Mouse (Mus musculus): ENCODE measurements around the gene Slc39a5. TPM values are rescaled to one million over a fixed set of nuclear protein-coding genes. Genes with fewer than 3 reads are reported as not detected.
A peak's percentile ranks its signal among the peaks of the same experiment; 100 is the strongest.

Gene Slc39a5
- polyA plus RNA-seq, 1 experiment: 15.2 TPM

DNA sequence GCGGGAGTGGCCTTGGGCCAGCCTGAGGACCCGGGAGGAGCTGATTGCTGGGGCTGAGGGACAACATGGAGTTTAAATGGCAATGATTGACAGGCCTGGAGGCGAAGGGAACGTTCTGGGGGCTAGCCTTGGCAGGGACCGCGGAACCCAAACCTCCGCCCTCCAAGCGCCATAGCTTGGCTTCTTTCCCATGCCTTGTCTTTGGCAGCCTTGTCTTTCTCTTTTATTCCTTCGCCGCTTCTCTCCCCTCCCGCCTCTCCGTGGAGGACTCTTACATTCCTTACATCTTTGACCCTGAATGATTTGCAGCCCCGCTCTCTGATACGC, 11.0 kb upstream of the Slc39a5 start:
- H3K27me3 ChIP-seq (ENCODE audit: control insufficient read depth, insufficient read depth, low read length): no peaks in the 10 kb centered on the region
- 4% methylated on average over 14 of the region's 14 CpGs for WGBS
- peak overlapping the region; percentile 78 for H3K27ac ChIP-seq (ENCODE audit: insufficient read depth, low read length)
- no peak for DNase-seq (ENCODE audit: low read depth in 1 of 2, low spot score in 2 of 2)
- peaks cover 16% of the 10 kb centered on the region for H3K4me1 ChIP-seq (ENCODE audit: control insufficient read depth, insufficient read depth, insufficient read length)
- H3K4me3 ChIP-seq (ENCODE audit: extremely low read depth, insufficient read depth, insufficient read length): peak overlapping the region; percentile 77
- TF ChIP-seq POLR2A (IDR thresholded peaks at IDR 0.05; ENCODE audit: low read depth, low read length) (no peak), CTCF (IDR thresholded peaks at IDR 0.05; ENCODE audit: extremely low read depth, insufficient read depth, insufficient read length, insufficient replicate concordance) (no peak)
- peaks cover 14% of the 10 kb centered on the region for H3K36me3 ChIP-seq (ENCODE audit: control insufficient read depth, insufficient read depth, low read length)

DNA sequence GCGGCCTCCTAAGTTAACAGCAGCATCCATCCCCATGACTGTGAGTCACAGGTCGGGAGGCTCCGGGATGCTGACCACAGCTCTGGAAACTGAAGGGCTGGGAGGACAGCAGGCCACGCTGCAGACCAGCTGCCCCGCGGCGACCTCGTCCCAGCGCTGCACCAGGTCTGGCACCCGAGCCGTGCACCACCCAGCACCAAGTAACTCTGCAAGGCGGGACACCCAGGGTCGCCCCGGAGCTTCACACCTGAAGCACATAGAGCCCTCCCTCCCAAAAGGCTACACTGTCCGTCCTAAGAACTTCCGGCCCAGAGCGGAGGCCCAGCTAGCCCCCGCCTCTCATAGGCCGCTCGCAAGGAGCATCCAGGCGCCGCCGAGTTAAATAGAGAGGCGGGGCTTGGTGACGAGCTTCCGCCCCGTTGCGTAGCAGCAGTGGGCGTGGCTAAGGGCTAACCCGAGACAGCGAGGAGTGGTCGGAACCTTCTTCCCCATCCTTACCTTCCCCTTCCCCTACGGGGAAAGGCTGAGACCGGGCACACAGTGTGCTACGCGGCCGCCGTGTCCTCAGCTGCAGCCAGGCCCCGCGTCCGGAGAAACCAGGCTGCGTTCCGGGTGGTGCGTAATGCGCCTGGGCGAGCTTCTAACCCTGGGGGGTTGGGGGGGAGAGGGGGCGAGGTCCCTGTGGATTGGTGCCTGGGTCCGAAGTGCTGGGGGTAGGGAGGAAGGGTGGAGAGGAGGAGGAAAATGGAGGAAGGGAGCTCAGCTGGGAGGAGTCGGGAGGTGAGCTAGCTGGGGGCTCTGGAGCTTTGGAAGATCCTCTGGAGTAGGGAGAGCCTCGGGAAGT, 10.4 kb upstream of the Slc39a5 start, which contains the start of the genes Nabp2 and Rnf41:
TSS of gene Nabp2 (minus strand) at position 282 of the 844 bp plus-strand sequence.
TSS of gene Rnf41 (plus strand) at position 447 of the 844 bp plus-strand sequence.
- H3K36me3 ChIP-seq (ENCODE audit: control insufficient read depth, insufficient read depth, low read length): peaks cover 12% of the 10 kb centered on the region
- H3K4me1 ChIP-seq (ENCODE audit: control insufficient read depth, insufficient read depth, insufficient read length): peaks cover 16% of the 10 kb centered on the region
- H3K4me3 ChIP-seq (ENCODE audit: extremely low read depth, insufficient read depth, insufficient read length): peak within 1 kb of the TSS; percentile 77
- peak within 1 kb of the TSS; percentile 96 for H3K27ac ChIP-seq (ENCODE audit: insufficient read depth, low read length)
- peak; percentile 84 to 97 for DNase-seq (ENCODE audit: low read depth in 1 of 2, low spot score in 2 of 2)
- H3K27me3 ChIP-seq (ENCODE audit: control insufficient read depth, insufficient read depth, low read length): no peaks in the 10 kb centered on the region
- TF ChIP-seq CTCF (IDR thresholded peaks at IDR 0.05; ENCODE audit: extremely low read depth, insufficient read depth, insufficient read length, insufficient replicate concordance) (no peak), POLR2A (IDR thresholded peaks at IDR 0.05; ENCODE audit: low read depth, low read length) (peak; percentile 48; the same call in 1 of the 2 replicates)
- under 1% methylated on average over 49 of the region's 50 CpGs for WGBS

GRCm38 (mm10) chr10:128410560-128410845, 9.5 kb upstream of the Slc39a5 start:
- Histone ChIP-seq H3K4me1 (ENCODE audit: control insufficient read depth, insufficient read depth, insufficient read length) (peaks cover 16% of the 10 kb centered on the region), H3K36me3 (ENCODE audit: control insufficient read depth, insufficient read depth, low read length) (peaks cover 6% of the 10 kb centered on the region), H3K27me3 (ENCODE audit: control insufficient read depth, insufficient read depth, low read length) (no peaks in the 10 kb centered on the region), H3K27ac (ENCODE audit: insufficient read depth, low read length) (peak overlapping the region; percentile 85), H3K4me3 (ENCODE audit: extremely low read depth, insufficient read depth, insufficient read length) (peak overlapping the region; percentile 33; the same call in 1 of the 2 replicates)
- no peak for TF ChIP-seq POLR2A (IDR thresholded peaks at IDR 0.05; ENCODE audit: low read depth, low read length)
- no peak for TF ChIP-seq CTCF (IDR thresholded peaks at IDR 0.05; ENCODE audit: extremely low read depth, insufficient read depth, insufficient read length, insufficient replicate concordance)
- DNase-seq (ENCODE audit: low read depth in 1 of 2, low spot score in 2 of 2): no peak
- WGBS: 16% methylated on average over 4 of the region's 4 CpGs

DNA sequence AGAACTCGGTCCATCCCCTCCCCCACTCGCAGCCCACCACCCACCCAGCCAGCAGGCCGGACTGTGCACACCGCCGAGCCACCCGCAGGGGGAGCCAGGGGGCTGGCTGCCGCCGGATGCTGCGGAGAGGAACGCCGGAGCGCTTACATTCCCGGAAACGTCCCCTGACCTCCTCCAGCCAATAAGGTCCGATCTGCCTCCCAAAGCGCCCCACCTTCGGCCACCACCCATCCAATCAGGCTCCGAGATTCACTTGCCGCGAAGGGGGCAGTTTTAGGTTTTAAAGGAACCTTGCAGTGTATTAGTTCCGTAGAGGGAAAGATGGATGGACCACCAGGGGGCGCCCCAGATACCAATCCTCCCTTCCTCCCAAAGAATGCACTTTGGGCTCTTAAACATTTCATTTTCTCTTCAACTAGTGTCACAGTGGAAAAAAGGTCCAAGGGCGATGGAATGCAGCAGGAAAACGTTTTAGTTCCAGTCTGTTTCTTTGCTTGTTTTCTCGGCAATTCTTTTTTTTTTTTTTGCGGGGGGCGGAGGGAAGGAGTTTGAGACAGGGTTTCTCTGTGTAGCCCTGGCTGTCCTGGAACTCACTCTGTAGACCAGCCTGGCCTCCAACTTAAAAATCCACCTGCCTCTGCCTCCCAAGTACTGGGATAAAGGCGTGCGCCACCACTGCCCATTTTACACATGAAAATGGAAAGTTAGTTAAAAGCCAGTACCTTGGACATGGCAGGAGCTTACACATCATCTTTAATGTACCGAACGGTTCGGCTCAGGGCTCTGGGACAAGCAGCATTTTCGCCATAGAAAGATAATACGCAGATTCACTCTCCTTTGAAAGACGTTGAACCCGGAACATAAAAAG, 8.9 kb upstream of the Slc39a5 start:
- DNase-seq (ENCODE audit: low read depth in 1 of 2, low spot score in 2 of 2): peak; percentile 96 to 97
- TF ChIP-seq POLR2A (IDR thresholded peaks at IDR 0.05; ENCODE audit: low read depth, low read length): 0 out of 2 replicates have a peak, but pooled peaks have one; percentile 17
- TF ChIP-seq CTCF (IDR thresholded peaks at IDR 0.05; ENCODE audit: extremely low read depth, insufficient read depth, insufficient read length, insufficient replicate concordance): peak; percentile 86
- Histone ChIP-seq H3K27ac (ENCODE audit: insufficient read depth, low read length) (peak overlapping the region; percentile 85), H3K36me3 (ENCODE audit: control insufficient read depth, insufficient read depth, low read length) (peaks cover 3% of the 10 kb centered on the region), H3K27me3 (ENCODE audit: control insufficient read depth, insufficient read depth, low read length) (no peaks in the 10 kb centered on the region), H3K4me3 (ENCODE audit: extremely low read depth, insufficient read depth, insufficient read length) (peak overlapping the region; percentile 75), H3K4me1 (ENCODE audit: control insufficient read depth, insufficient read depth, insufficient read length) (peaks cover 16% of the 10 kb centered on the region)
- 6% methylated on average over 35 of the region's 36 CpGs for WGBS

DNA sequence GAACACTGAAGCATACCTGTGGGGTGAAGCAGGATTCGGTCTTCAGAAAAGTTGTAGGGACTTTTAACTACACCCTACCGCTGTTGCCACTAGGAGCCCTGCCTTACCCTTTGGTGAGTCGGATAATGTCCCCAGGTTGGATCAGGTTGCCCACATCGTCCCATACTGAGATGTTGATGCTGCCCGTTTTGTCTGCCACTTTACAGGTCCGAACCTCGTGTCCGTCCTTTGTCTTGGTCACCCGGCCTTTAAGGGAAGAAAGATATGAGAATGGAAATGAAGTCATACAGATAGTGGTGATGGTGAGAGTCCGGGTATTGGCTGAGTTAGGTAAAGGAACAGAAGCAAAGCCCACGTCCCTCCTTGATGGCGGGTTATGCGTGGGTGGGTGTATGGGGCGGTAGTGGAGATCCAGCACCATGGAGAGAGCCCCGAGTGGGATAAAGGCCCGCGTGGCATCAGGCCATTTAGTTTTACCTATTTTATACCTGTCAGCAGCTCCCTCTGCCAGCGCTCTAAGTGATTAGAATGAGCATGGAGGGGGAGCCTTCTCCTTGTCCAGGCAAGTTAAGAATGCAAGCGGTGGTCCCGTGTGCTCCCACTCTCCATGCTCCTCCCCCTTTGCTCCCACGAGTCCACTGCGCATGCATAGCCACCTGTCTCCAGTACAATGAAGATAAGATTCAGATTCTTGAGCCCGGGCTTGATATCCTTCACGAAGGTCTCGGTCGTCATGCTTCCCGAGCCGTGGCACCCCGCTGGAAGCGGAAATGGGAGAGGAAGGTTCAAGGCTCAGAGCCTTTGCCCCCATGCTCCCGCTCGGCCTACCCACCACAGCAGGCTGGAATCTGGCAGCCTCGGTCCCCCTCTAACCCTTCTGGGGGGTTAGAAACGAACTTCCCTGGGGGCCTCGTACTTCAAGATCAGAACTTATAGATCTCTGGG, 7.8 kb upstream of the Slc39a5 start:
- DNase-seq (ENCODE audit: low read depth in 1 of 2, low spot score in 2 of 2): peak in 1 of 2 experiments; percentile 17
- Histone ChIP-seq H3K27ac (ENCODE audit: insufficient read depth, low read length) (0 out of 2 replicates have a peak overlapping the region, but pooled peaks have one; percentile 44), H3K27me3 (ENCODE audit: control insufficient read depth, insufficient read depth, low read length) (no peaks in the 10 kb centered on the region), H3K4me1 (ENCODE audit: control insufficient read depth, insufficient read depth, insufficient read length) (peaks cover 15% of the 10 kb centered on the region), H3K36me3 (ENCODE audit: control insufficient read depth, insufficient read depth, low read length) (peaks cover 1% of the 10 kb centered on the region), H3K4me3 (ENCODE audit: extremely low read depth, insufficient read depth, insufficient read length) (peak overlapping the region; percentile 75)
- 21% methylated on average over 35 of the region's 35 CpGs for WGBS
- TF ChIP-seq POLR2A (IDR thresholded peaks at IDR 0.05; ENCODE audit: low read depth, low read length) (no peak), CTCF (IDR thresholded peaks at IDR 0.05; ENCODE audit: extremely low read depth, insufficient read depth, insufficient read length, insufficient replicate concordance) (no peak)

DNA sequence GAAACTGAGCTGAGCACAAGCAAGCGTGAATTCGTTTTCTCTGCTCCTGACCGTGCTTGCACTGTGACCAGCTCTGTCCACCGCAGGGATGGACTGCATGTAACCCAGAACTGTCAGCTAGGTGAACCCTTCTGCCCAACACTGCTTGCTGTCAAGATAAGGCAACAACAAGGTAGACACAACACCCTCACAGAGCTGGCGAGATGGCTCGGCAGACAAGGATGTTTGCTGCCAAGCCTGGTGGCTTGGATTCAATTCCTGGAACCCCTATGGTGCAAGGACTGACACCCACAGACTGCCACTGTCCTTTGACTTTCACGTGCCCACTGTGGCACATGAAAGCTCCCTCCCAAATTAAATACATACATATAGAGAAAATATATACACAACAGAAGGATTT, 2.9 kb upstream of the Slc39a5 start:
- Histone ChIP-seq H3K36me3 (ENCODE audit: control insufficient read depth, insufficient read depth, low read length) (peaks cover 2% of the 10 kb centered on the region; the same call in 1 of the 2 replicates), H3K27me3 (ENCODE audit: control insufficient read depth, insufficient read depth, low read length) (no peaks in the 10 kb centered on the region), H3K27ac (ENCODE audit: insufficient read depth, low read length) (no peak overlapping the region), H3K4me1 (ENCODE audit: control insufficient read depth, insufficient read depth, insufficient read length) (peaks cover 4% of the 10 kb centered on the region), H3K4me3 (ENCODE audit: extremely low read depth, insufficient read depth, insufficient read length) (no peak overlapping the region)
- no peak for TF ChIP-seq CTCF (IDR thresholded peaks at IDR 0.05; ENCODE audit: extremely low read depth, insufficient read depth, insufficient read length, insufficient replicate concordance)
- TF ChIP-seq POLR2A (IDR thresholded peaks at IDR 0.05; ENCODE audit: low read depth, low read length): no peak
- no peak for DNase-seq (ENCODE audit: low read depth in 1 of 2, low spot score in 2 of 2)
- 90% methylated on average over 7 of the region's 7 CpGs for WGBS

Measured in spleen, adult 2 months (tissue).